Mouse (Mus musculus): ENCODE results near the gene Plxnb1. TPM values are rescaled to one million over a fixed set of nuclear protein-coding genes. Genes with fewer than 3 reads are reported as not detected.

The Plxnb1 gene
- polyA plus RNA-seq (2021; fragmentation: Nextera tagmentation), result 11.7 and 15.9 TPM in 2 replicates
- long read RNA-seq, experiment 1, full-length matches to known transcripts, result 2 of 35 reads
- long read RNA-seq, experiment 1, partial matches to known transcripts, result 29 of 35 reads
- long read RNA-seq, experiment 1, other reads (novel, unspliced or antisense), result 4 of 35 reads
- long read RNA-seq, experiment 2, full-length matches to known transcripts, result 1 of 14 reads
- long read RNA-seq, experiment 2, partial matches to known transcripts, result 10 of 14 reads
- long read RNA-seq, experiment 2, other reads (novel, unspliced or antisense), result 3 of 14 reads

GRCm38 (mm10) chr9:109095137-109095982 lies at the start of gene Plxnb1:
Gene Plxnb1, plus strand, starts transcription at chr9:109095389.

GRCm38 (mm10) chr9:109059136-109059903 lies 35.9 kb upstream of the Plxnb1 start, which contains the start of gene Trex1:
Gene Trex1, minus strand, starts transcription at chr9:109059734.

DNA sequence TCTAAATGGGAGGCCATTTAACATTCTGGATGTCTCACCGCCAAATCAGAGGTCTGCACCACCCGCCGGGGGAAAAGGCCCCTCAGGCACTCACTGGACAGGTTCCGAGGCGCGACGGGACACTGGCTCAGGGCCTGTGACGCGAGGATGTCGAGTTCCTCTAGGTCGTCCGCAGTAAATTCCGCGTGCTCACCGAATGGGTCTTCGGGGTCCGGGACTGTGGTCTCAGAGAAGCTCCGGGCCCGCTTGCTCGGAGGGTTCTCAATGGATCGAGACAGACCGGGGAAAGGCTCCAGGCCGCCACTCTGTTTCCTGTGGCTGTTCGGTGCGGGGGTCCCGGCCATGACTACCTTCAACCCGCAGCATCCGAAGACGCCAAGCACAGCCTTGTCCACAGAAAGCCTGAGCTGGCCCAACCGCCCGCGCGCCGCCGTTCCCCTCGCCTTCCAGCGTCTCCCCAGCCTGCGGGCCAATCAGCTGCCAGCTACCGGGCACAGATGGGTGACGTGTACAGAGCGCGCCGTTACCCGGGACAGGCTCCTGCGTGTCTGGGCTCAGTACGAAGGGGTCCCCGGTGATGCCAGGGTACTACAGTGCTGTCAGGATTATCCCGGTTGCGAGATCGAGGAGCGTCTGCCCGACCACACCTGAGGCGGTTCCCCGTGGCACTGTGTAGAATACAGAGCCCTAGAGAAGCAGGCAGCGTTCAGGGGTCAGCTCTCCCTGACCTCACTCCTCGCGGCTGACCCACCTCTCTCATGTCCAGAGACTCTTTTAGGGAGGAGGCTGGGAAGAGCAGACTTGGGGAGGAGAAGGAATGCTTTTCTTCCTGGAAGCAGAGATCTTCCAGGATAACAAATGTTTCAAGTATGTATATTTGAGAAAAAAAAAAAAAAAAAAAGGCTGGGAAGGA lies 21.3 kb upstream of the Plxnb1 start, which contains the start of gene Atrip:
Atrip (minus strand) TSS at position 464 of the 913 bp plus-strand sequence.

GRCm38 (mm10) chr9:109082124-109082800 lies 12.9 kb upstream of the Plxnb1 start, which contains the start of the genes Ccdc51 and Tma7:
Gene Ccdc51, plus strand, starts transcription at chr9:109082493.
Gene Tma7, minus strand, starts transcription at chr9:109082587.

DNA sequence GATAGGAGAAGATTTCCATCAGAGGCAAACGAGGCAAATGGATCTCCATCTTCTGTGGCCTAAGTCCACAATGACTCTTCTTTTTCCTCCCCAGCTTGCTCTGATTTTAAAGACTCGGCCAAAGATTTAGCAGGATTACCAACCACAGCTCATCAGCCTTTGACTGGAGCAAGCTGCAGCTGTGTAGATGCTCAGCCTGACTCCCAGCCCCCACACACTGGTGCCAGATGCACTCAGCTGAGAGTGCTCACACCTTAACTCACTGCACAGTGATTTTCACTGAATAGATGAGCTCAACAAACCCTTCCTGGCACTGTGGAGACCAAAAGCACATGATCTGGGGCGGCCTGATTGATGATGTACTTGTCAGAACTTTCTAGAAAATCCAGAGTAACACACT lies 66.8 kb downstream of the Plxnb1 start, which contains the start of gene Fbxw21:
Fbxw21 (minus strand) TSS at position 101 of the 400 bp plus-strand sequence.

Other genes with a start within 250 kb of the Plxnb1 start
- gene Slc26a6, start 242.1 kb upstream of the Plxnb1 start, polyA plus RNA-seq (2021; fragmentation: Nextera tagmentation), result 5.9 and 8.2 TPM in 2 replicates
- 0.72 and 1.1 TPM in 2 replicates for gene Tmem89, start 180.8 kb upstream of the Plxnb1 start, polyA plus RNA-seq (2021; fragmentation: Nextera tagmentation)
- 529 and 727 TPM in 2 replicates for gene Uqcrc1, start 158.8 kb upstream of the Plxnb1 start, polyA plus RNA-seq (2021; fragmentation: Nextera tagmentation)
- 0.01 TPM in 1 of 2 replicates, not detected in the other for gene Col7a1, start 141.8 kb upstream of the Plxnb1 start, polyA plus RNA-seq (2021; fragmentation: Nextera tagmentation)
- not detected in 2 replicates for gene Ucn2, start 109.4 kb upstream of the Plxnb1 start, polyA plus RNA-seq (2021; fragmentation: Nextera tagmentation)
- gene Pfkfb4, start 103.6 kb upstream of the Plxnb1 start, polyA plus RNA-seq (2021; fragmentation: Nextera tagmentation), result 5.0 and 6.6 TPM in 2 replicates
- gene Shisa5, start 56.8 kb upstream of the Plxnb1 start, polyA plus RNA-seq (2021; fragmentation: Nextera tagmentation), result 144 and 161 TPM in 2 replicates
- 10.1 and 12.5 TPM in 2 replicates for gene Trex1, start 35.7 kb upstream of the Plxnb1 start, polyA plus RNA-seq (2021; fragmentation: Nextera tagmentation)
- gene Atrip, start 21.3 kb upstream of the Plxnb1 start, polyA plus RNA-seq (2021; fragmentation: Nextera tagmentation), result 15.6 and 21.1 TPM in 2 replicates
- gene Ccdc51, start 12.9 kb upstream of the Plxnb1 start, polyA plus RNA-seq (2021; fragmentation: Nextera tagmentation), result 4.0 and 5.0 TPM in 2 replicates
- gene Tma7, start 12.8 kb upstream of the Plxnb1 start, polyA plus RNA-seq (2021; fragmentation: Nextera tagmentation), result 716 and 866 TPM in 2 replicates
- gene Fbxw21, start 66.7 kb downstream of the Plxnb1 start, polyA plus RNA-seq (2021; fragmentation: Nextera tagmentation), result not detected in 2 replicates
- gene Fbxw13, start 100.6 kb downstream of the Plxnb1 start, polyA plus RNA-seq (2021; fragmentation: Nextera tagmentation), result not detected in 2 replicates
- not detected in 2 replicates for gene Fbxw20, start 139.4 kb downstream of the Plxnb1 start, polyA plus RNA-seq (2021; fragmentation: Nextera tagmentation)
- not detected in 2 replicates for gene Fbxw14, start 192.3 kb downstream of the Plxnb1 start, polyA plus RNA-seq (2021; fragmentation: Nextera tagmentation)
- gene Fbxw28, start 244.3 kb downstream of the Plxnb1 start, polyA plus RNA-seq (2021; fragmentation: Nextera tagmentation), result not detected in 2 replicates

All from left cerebral cortex, adult 6 months (tissue).